Mouse (Mus musculus) embryo, embryonic 11 days (tissue): ENCODE data around the gene Slc41a2.

Experiments used
- DNase-seq: peaks from one replicate; pipeline ENCODE4 v3.0.0-alpha.2; 2015

Gene Slc41a2

GRCm38 (mm10) chr10:83301054-83301453 lies 36.6 kb downstream of the Slc41a2 start:
- no peak for DNase-seq

GRCm38 (mm10) chr10:83297017-83297416 lies 40.7 kb downstream of the Slc41a2 start:
- no peak for DNase-seq

- DNase-seq = peak; percentile 55
These were observed 42.9 kb downstream of the Slc41a2 start for GRCm38 (mm10) chr10:83294746-83295145.

GRCm38 (mm10) chr10:83293352-83293751 lies 44.3 kb downstream of the Slc41a2 start:
- DNase-seq = no peak

DNA sequence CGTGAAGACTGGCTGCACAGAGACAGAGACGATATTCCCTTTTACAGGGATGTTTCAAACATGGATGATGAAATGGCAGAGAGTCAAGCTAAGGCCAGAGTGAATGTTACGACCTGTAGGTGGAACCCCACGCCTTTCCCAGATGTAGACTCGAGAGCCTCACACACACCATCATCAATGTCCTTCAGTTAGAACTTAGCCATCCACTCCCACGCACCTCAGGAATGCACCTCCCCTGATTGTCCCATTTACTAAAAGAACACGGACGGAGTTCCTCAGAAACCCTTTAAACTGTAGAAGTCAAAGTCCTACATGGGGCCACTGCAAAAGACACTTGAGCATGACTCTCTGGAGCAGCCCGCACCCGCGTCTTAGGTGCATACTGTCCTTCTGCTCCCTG lies 46.0 kb downstream of the Slc41a2 start:
- no peak for DNase-seq

DNA sequence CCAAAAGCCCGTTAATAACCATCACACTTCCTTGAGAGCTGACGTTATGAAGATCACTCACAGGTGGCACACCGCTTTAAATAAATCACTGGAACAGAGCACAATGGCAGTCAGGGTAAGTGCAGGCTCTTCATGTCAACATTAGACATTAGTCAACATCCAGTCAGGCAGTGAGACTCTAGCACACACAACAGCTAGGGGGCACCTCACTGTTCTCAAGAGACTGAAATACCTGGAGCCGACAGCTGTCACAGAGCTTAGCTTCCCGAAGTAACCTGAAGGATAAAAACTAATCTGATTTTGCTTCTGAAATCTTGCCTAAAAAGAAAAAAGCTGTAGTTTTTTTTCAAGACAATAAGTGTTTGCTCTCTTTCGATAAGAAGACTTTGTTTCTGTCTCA lies 49.9 kb downstream of the Slc41a2 start:
- DNase-seq = no peak

DNA sequence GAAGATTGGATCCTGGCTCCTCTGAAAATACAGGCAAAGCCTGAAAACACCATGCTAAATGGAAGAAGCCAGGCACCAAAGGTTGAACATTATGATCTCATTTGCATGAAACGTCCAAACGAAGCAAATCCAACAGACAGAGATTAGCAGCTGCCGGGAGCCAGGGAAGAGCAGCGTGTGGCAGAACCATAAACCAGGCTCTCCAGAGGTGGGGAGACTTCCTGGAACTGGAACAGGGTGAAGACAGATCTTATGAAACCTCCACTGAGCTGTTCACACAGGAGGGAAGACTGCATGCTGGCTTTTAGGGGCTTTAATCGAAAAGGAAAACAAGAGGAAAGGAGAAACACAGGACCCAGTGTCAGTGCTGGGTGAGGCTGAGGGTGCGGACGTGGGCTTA lies 51.3 kb downstream of the Slc41a2 start:
- DNase-seq = no peak

DNA sequence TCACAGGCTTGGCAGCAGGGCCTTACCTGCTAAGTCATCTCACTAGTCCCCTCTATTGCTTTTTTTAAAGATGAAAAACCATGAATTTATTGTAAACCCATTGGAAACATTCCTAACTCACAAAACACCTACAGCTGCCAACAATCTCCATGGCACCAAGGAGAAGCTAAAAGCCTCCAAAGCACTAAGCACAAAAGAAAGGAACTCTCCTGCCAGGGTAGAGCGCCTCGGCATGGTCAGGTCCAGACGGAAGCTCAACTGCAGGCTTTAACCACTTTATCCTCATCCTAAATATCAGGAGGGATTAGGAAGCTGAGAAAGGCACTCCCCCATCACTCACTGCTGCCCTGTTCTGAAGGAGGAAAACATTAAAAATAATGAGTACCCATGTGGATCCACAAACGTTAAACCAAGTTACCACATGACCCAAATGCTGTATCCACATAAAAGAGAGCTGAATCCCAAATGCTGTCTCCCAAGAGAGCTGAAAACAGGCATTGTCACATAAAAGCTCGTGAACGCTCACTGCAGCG lies 51.9 kb downstream of the Slc41a2 start:
- no peak for DNase-seq

- DNase-seq = no peak
These were observed 52.8 kb downstream of the Slc41a2 start for GRCm38 (mm10) chr10:83284916-83285315.

GRCm38 (mm10) chr10:83266731-83267130 lies 71.0 kb downstream of the Slc41a2 start:
- DNase-seq = peak; percentile 30

GRCm38 (mm10) chr10:83266241-83266640 lies 71.4 kb downstream of the Slc41a2 start:
- DNase-seq = no peak

DNA sequence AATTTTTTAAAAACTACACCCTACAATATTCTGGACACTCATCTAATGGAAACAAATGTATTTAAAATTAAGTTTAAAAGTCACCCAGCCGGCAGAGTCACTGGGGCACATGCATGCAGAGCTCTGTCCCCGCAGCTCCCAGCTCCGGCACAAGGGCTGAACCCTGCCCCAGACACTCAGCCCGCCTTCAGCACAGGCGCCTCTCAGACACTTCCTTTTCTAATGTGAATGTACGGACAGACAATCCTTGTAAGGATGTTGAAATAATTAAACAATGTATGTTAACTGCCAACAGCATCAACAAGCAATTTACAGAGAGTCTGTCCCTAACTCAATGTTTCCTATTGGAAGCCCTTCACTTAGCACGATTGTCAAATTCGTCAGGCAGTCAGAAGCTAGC lies 73.0 kb downstream of the Slc41a2 start:
- DNase-seq = no peak

DNA sequence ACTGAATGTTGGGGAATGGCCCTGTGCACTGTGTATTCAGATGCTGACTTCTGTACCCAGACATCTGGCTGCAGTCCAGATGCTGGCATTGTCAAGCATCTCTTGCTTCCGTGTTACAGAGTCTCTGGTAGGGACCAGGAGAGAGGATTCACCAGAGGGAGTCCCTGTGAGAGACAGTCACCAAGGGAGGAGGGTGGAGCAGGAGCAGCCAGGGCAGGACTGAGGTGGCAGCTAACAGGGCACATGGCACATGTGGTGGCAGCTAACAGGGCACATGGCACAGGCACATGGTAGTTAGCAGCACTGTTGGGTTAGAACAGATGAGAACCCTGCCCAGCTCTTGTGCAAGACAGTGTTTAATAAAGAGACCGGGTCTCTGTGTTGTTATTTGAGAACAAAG lies 73.6 kb downstream of the Slc41a2 start:
- DNase-seq = no peak

DNA sequence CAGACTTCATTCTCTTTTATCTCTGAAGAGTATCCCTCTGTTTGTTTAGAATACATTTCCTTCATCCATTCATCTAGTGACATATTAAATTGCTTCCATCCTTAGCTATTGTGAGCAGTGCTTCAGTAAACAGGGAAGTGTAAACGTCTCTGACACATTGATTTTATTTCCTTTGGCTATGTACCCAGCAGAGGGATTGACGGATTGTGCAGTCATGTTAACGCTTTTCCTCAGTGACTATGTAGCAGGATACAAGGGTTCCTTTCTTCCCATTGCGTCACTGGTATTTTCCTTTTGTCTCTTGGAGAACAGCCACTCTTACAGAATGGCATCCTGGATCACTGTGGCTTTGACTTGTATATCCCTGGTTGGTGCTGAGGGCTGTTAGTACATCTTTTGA lies 76.4 kb downstream of the Slc41a2 start:
- no peak for DNase-seq

GRCm38 (mm10) chr10:83251377-83251776 lies 86.3 kb downstream of the Slc41a2 start:
- DNase-seq = peak; percentile 34

DNA sequence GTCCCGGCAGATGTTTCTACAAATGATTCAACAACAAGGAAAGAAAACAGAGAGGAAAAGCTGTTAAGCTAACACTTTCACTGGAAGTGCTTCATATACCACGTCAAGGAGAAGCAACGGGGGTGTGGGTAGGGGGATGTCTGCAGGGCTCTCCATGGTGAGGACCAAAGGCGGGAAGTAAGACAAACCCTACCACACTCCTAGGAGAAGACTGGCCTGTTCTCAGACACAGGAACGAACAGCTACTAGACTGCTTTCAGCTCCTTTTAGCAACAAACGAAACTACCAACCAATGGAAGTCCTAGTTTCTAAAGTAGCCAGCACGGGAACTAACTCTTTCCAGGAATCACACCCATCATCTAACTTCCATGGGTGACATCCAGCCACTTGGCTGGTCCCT lies 89.6 kb downstream of the Slc41a2 start:
- DNase-seq = no peak

DNA sequence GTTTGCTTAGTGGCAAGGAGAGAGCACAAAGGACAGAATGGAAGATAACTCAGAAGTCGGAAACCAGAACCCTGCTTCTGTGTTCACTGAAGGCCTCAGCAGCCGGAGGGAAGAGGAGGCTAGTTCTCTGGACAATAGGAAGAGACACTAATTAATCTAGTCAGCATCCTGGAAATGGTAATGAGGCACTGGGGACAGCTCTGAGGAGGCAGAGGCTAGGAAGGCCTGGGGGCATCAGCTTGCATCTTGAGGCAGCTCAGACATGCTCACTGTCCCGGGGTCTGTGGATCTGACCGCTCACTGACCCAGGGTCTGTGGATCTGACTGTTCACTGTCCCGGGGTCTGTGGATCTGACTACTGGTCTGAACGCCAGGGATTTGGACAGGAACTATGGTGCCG lies 92.0 kb downstream of the Slc41a2 start:
- peak; percentile 22 for DNase-seq

DNA sequence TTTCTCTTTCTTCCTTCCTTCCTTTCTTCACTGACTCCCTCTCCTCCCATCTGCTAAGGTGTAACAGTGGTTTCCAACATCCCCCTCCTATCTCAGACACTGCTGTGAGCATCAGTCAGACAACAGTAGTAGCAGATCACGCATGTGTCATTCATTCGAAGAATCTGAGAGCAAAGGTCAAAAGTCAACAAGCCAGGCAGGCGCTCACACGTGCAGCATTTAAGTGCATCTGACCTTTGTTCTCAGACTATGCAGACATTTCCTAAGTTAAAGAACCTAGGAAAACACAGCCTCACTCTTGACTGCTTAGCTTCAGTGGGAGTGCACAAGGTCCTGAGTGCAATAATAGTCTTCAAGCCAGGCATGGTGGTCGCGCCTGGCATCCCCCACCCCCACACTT lies 93.6 kb downstream of the Slc41a2 start:
- DNase-seq = peak; percentile 20

- no peak for DNase-seq
These were observed 95.5 kb downstream of the Slc41a2 start for GRCm38 (mm10) chr10:83242106-83242686.

- DNase-seq = no peak
These were observed 103.3 kb downstream of the Slc41a2 start for GRCm38 (mm10) chr10:83234391-83234790.

DNA sequence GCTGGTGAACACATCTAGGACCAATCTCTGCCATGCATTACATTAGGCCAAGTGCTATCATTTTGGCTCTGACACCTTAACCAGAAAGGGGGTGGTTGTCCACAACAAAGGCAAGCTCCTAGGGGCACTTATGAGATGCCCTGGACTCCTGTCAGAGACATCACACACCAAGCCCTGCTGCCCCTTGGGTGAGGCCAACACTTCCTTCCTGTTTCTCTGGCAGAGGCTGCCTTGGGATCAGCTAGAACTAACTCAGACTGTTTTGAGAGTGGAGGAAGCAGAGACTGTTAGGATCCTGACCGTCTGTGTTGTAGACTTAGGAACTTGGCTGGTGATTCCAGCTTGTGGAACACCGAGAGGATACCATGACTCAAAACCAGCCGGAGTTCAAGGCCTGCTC lies 103.7 kb downstream of the Slc41a2 start:
- DNase-seq = no peak

- no peak for DNase-seq
These were observed 109.1 kb downstream of the Slc41a2 start for GRCm38 (mm10) chr10:83228626-83229025.

DNA sequence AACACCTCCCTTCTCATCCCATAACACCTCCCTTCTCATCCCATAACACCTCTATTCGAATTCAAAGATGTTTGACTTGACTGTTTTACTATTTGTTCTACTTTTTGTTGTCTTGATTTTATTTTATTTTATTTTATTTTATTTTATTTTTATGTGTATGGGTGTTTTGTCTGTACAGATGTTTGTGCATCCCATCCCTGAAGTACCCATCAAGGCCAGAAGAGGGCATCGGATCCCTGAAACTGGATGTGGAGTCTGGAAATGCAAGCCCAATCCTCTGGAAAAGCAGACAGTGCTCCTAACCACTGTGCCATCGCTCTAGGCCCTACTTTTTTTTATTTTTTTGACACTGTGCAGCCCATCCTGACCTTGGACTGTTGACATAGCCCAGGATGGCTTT lies 112.7 kb downstream of the Slc41a2 start:
- DNase-seq = peak; percentile 50

DNA sequence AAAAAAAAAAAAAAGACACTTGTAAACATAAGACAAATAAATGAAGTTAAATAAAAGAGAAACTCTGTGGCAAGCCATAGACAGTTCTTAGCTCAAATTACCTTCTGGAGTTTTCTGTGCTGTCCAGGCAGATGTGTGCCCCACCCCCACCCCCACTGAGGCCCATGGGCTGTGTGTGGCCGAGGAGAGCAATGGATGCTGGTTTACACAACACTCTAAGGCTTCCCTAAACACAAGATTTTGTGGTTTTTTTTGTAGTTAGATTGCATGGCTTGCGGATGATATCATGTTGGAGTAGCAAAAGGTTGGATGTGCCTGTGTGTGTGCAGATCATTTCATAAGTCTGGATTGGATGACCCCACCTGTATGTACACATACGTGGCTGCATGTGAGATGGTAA lies 116.8 kb downstream of the Slc41a2 start:
- DNase-seq = no peak

DNA sequence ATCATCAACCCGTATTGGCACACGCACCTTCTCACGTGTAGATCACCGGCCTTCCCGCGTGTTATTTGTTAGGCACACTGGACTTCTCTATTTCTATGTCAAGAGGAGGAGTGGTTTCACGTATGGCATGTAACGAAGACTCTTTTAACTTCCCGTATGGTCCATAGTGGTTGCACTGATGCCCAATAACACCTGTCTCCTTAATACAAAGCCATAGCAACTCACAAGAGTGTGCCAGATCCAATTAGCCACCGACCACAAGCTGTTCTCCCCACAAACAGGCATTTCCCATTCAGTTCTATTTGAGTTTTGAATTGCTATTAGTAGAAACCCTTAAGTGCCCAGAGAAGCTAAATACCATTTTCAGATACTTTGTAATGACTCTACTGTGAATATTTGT lies 117.5 kb downstream of the Slc41a2 start:
- no peak for DNase-seq
